Mouse (Mus musculus) hindbrain, embryonic 10.5 days (tissue): Measurements from ENCODE around the gene Mmp24. TPM values are rescaled to one million over a fixed set of nuclear protein-coding genes. Genes with fewer than 3 reads are reported as not detected.

ENCODE experiments used
- DNase-seq: peaks from one replicate; pipeline ENCODE4 v3.0.0-alpha.2; 2017; ENCODE audit warnings: low spot score
- H3K27ac ChIP-seq: fragments of 300-500 bp; sonication (generic); 2 replicates; pipeline ENCODE4 v1.5.1; 2016; ENCODE audit warnings: mild to moderate bottlenecking, moderate library complexity
- H3K27me3 ChIP-seq: fragments of 300-500 bp; sonication (generic); 2 replicates; pipeline ENCODE4 v1.6.1; 2016; ENCODE audit warnings: mild to moderate bottlenecking; ENCODE audit not compliant: poor library complexity, insufficient read depth, severe bottlenecking
- H3K36me3 ChIP-seq: fragments of 300-500 bp; sonication (generic); 2 replicates; pipeline ENCODE4 v1.6.1; 2016; ENCODE audit warnings: mild to moderate bottlenecking, moderate library complexity
- H3K4me1 ChIP-seq: fragments of 300-500 bp; sonication (generic); replicated peaks from 2 replicates; pipeline ENCODE4 v1.6.1; 2016; ENCODE audit warnings: mild to moderate bottlenecking
- H3K4me3 ChIP-seq: fragments of 300-500 bp; sonication (generic); 2 replicates; pipeline ENCODE4 v1.5.1; 2016; ENCODE audit warnings: mild to moderate bottlenecking, moderate library complexity
- H3K9me3 ChIP-seq: fragments of 300-500 bp; sonication (generic); 2 replicates; pipeline ENCODE4 v1.6.1; 2016; ENCODE audit warnings: mild to moderate bottlenecking, moderate library complexity
- WGBS: fragments of 180-500 bp; shearing (Covaris S2); methylation state at CpG from one replicate; pipeline ENCODE4 v1.1.7; 2016; 5-methylcytosine and 5-hydroxymethylcytosine counted together
- polyA plus RNA-seq: library from polyadenylated mRNA; unstranded; fragments of >200 nt; fragmentation: Nextera tagmentation; extraction: Ambion mirVana; gene quantifications from 2 replicates; pipeline ENCODE4 v1.2.1, GENCODE M21; 2016

The Mmp24 gene
- polyA plus RNA-seq, 1 experiment from 2014 or later = 2.5 TPM

- H3K36me3 ChIP-seq = no peaks in the 10 kb centered on the region
- no peaks in the 10 kb centered on the region; the same call in 1 of the 2 replicates for H3K27me3 ChIP-seq
- DNase-seq = no peak
- H3K4me3 ChIP-seq = no peak overlapping the region
- no peak overlapping the region for H3K27ac ChIP-seq
- 83% methylated on average over 4 of the region's 4 CpGs for WGBS
- no peaks in the 10 kb centered on the region for H3K9me3 ChIP-seq
- peaks cover 2% of the 10 kb centered on the region; the same call in 1 of the 2 replicates for H3K4me1 ChIP-seq
Measured at GRCm38 (mm10) chr2:155807408-155807807, 32.3 kb downstream of the Mmp24 start.

- peaks cover 7% of the 10 kb centered on the region; the same call in 1 of the 2 replicates for H3K4me1 ChIP-seq
- 88% methylated on average over 4 of the region's 4 CpGs for WGBS
- no peak for DNase-seq
- no peak overlapping the region for H3K4me3 ChIP-seq
- no peaks in the 10 kb centered on the region for H3K36me3 ChIP-seq
- no peaks in the 10 kb centered on the region for H3K9me3 ChIP-seq
- H3K27ac ChIP-seq = no peak overlapping the region
- no peaks in the 10 kb centered on the region for H3K27me3 ChIP-seq
Measured at GRCm38 (mm10) chr2:155809620-155810019, 34.5 kb downstream of the Mmp24 start.

GRCm38 (mm10) chr2:155811821-155812396, 36.8 kb downstream of the Mmp24 start:
- no peak overlapping the region for H3K27ac ChIP-seq
- peak; percentile 79 for DNase-seq
- H3K27me3 ChIP-seq = no peaks in the 10 kb centered on the region
- H3K36me3 ChIP-seq = no peaks in the 10 kb centered on the region
- 43% methylated on average over 16 of the region's 16 CpGs for WGBS
- no peak overlapping the region for H3K4me3 ChIP-seq
- peaks cover 13% of the 10 kb centered on the region; the same call in 1 of the 2 replicates for H3K4me1 ChIP-seq
- no peaks in the 10 kb centered on the region for H3K9me3 ChIP-seq

- H3K27me3 ChIP-seq = no peaks in the 10 kb centered on the region
- WGBS = 87% methylated on average over 4 of the region's 4 CpGs
- no peak overlapping the region for H3K4me3 ChIP-seq
- no peak overlapping the region for H3K27ac ChIP-seq
- DNase-seq = no peak
- H3K36me3 ChIP-seq = no peaks in the 10 kb centered on the region
- peaks cover 19% of the 10 kb centered on the region for H3K4me1 ChIP-seq
- H3K9me3 ChIP-seq = no peaks in the 10 kb centered on the region
Measured at GRCm38 (mm10) chr2:155812637-155813036, 37.5 kb downstream of the Mmp24 start.

- Histone ChIP-seq H3K27ac (no peak overlapping the region), H3K4me1 (peaks cover 41% of the 10 kb centered on the region), H3K4me3 (no peak overlapping the region), H3K27me3 (no peaks in the 10 kb centered on the region), H3K36me3 (peaks cover 6% of the 10 kb centered on the region), H3K9me3 (no peaks in the 10 kb centered on the region)
- DNase-seq = no peak
- 34% methylated on average over 5 of the region's 5 CpGs for WGBS
Measured at GRCm38 (mm10) chr2:155814829-155815228, 39.7 kb downstream of the Mmp24 start.

GRCm38 (mm10) chr2:155816179-155816578, 41.0 kb downstream of the Mmp24 start:
- H3K36me3 ChIP-seq = peaks cover 19% of the 10 kb centered on the region
- no peaks in the 10 kb centered on the region for H3K9me3 ChIP-seq
- 100% methylated on average over 1 of the region's 1 CpGs for WGBS
- no peak overlapping the region for H3K4me3 ChIP-seq
- no peak for DNase-seq
- no peak overlapping the region for H3K27ac ChIP-seq
- H3K27me3 ChIP-seq = no peaks in the 10 kb centered on the region
- peaks cover 44% of the 10 kb centered on the region for H3K4me1 ChIP-seq

GRCm38 (mm10) chr2:155817301-155818245, 42.4 kb downstream of the Mmp24 start:
- Histone ChIP-seq H3K4me1 (peaks cover 44% of the 10 kb centered on the region), H3K4me3 (peak overlapping the region; percentile 73), H3K36me3 (peaks cover 32% of the 10 kb centered on the region), H3K9me3 (no peaks in the 10 kb centered on the region), H3K27me3 (no peaks in the 10 kb centered on the region), H3K27ac (no peak overlapping the region)
- 80% methylated on average over 10 of the region's 10 CpGs for WGBS
- no peak for DNase-seq

- peak; percentile 91 for DNase-seq
- H3K4me3 ChIP-seq = peak overlapping the region; percentile 73
- H3K27ac ChIP-seq = peak overlapping the region; percentile 89
- peaks cover 44% of the 10 kb centered on the region for H3K36me3 ChIP-seq
- H3K4me1 ChIP-seq = peaks cover 44% of the 10 kb centered on the region
- WGBS = 3% methylated on average over 37 of the region's 37 CpGs
- H3K27me3 ChIP-seq = no peaks in the 10 kb centered on the region
- no peaks in the 10 kb centered on the region for H3K9me3 ChIP-seq
Measured at GRCm38 (mm10) chr2:155818596-155819391, 43.7 kb downstream of the Mmp24 start.

GRCm38 (mm10) chr2:155819392-155819448, 44.1 kb downstream of the Mmp24 start, which contains the start of gene BC029722:
TSS of gene BC029722 (minus strand) at chr2:155819426.
- Histone ChIP-seq H3K4me1 (peaks cover 40% of the 10 kb centered on the region), H3K36me3 (peaks cover 48% of the 10 kb centered on the region), H3K27me3 (no peaks in the 10 kb centered on the region), H3K27ac (peak within 1 kb of the TSS; percentile 89), H3K9me3 (no peaks in the 10 kb centered on the region), H3K4me3 (peak within 1 kb of the TSS; percentile 73)
- no peak for DNase-seq

- no peaks in the 10 kb centered on the region for H3K27me3 ChIP-seq
- DNase-seq = no peak
- peaks cover 48% of the 10 kb centered on the region for H3K36me3 ChIP-seq
- peaks cover 37% of the 10 kb centered on the region for H3K4me1 ChIP-seq
- H3K27ac ChIP-seq = peak overlapping the region; percentile 89
- WGBS = 70% methylated on average over 6 of the region's 6 CpGs
- H3K4me3 ChIP-seq = peak overlapping the region; percentile 73
- no peaks in the 10 kb centered on the region for H3K9me3 ChIP-seq
Measured at GRCm38 (mm10) chr2:155819449-155820251, 44.5 kb downstream of the Mmp24 start.

- Histone ChIP-seq H3K4me1 (peaks cover 44% of the 10 kb centered on the region), H3K4me3 (no peak overlapping the region), H3K9me3 (no peaks in the 10 kb centered on the region), H3K27me3 (no peaks in the 10 kb centered on the region), H3K27ac (no peak overlapping the region), H3K36me3 (peaks cover 48% of the 10 kb centered on the region)
- 93% methylated on average over 5 of the region's 5 CpGs for WGBS
- no peak for DNase-seq
Measured at GRCm38 (mm10) chr2:155820779-155821178, 45.6 kb downstream of the Mmp24 start.

- no peak overlapping the region for H3K27ac ChIP-seq
Measured at GRCm38 (mm10) chr2:155823722-155824121, 48.6 kb downstream of the Mmp24 start.

More at GRCm38 (mm10) chr2:155823722-155824121, 48.6 kb downstream of the Mmp24 start:
- no peak for DNase-seq
- peaks cover 48% of the 10 kb centered on the region for H3K36me3 ChIP-seq
- no peaks in the 10 kb centered on the region for H3K27me3 ChIP-seq
- no peak overlapping the region for H3K4me3 ChIP-seq
- peaks cover 36% of the 10 kb centered on the region for H3K4me1 ChIP-seq
- 96% methylated on average over 8 of the region's 8 CpGs for WGBS
- H3K9me3 ChIP-seq = no peaks in the 10 kb centered on the region
